Mouse (Mus musculus) myocyte (in vitro differentiated cells): ENCODE data around the gene Fam160a1.

ENCODE experiments used
- CEBPB ChIP-seq: IDR thresholded peaks from 2 replicates; pipeline ENCODE4 v1.6.1; 2011; ENCODE audit warnings: mild to moderate bottlenecking, moderate library complexity; ENCODE audit not compliant: poor library complexity, insufficient read depth, severe bottlenecking
- MYOD1 ChIP-seq, 3 experiments: IDR thresholded peaks; one replicate each; pipeline ENCODE4 v1.6.1; 2011; ENCODE audit warnings: control low read depth in 2 of 3, low read depth in 2 of 3, mild to moderate bottlenecking in 2 of 3, moderate library complexity in 1 of 3; ENCODE audit not compliant: insufficient read length in 2 of 3, control insufficient read depth in 1 of 3
- POLR2A ChIP-seq: IDR thresholded peaks from one replicate; pipeline ENCODE4 v1.6.1; 2011; ENCODE audit warnings: low read depth, mild to moderate bottlenecking, control low read depth, moderate library complexity; ENCODE audit not compliant: insufficient read length
- POLR2AphosphoS2 ChIP-seq: IDR thresholded peaks from one replicate; pipeline ENCODE4 v1.6.1; 2011; ENCODE audit warnings: low read depth, control low read depth; ENCODE audit not compliant: insufficient read length
- TCF3 ChIP-seq: IDR thresholded peaks from one replicate; pipeline ENCODE4 v1.6.1; 2011; ENCODE audit warnings: low read depth, control low read depth; ENCODE audit not compliant: insufficient read length
- USF1 ChIP-seq: IDR thresholded peaks from one replicate; pipeline ENCODE4 v1.6.1; 2011; ENCODE audit warnings: low read depth, mild to moderate bottlenecking, control low read depth, moderate library complexity

- TF ChIP-seq POLR2A (no peak), TCF3 (no peak), POLR2AphosphoS2 (no peak), MYOD1 (IDR thresholded peaks at IDR 0.05; ENCODE audit: control insufficient read depth in 1 of 3, insufficient read length in 2 of 3, low read depth in 2 of 3) (no peak), USF1 (no peak), CEBPB (no peak)
Measured at GRCm38 (mm10) chr3:85683618-85684017, 133.5 kb downstream of the Fam160a1 start.
